Mouse (Mus musculus): Measurements from ENCODE around the gene Amotl1.

GRCm38 (mm10) chr9:14636244-14636643 lies 8.6 kb downstream of the Amotl1 start:
- TF ChIP-seq POLR2A (IDR thresholded peaks at IDR 0.05; ENCODE audit: low read depth, low read length) (no peak), CTCF (conservative IDR thresholded peaks at IDR 0.05; ENCODE audit: insufficient read depth, insufficient read length, low read depth, low read length) (no peak)

Data from kidney, adult 2 months (tissue).